ENCODE assay signal across 22 mouse cellular contexts in the genomic region with DNA sequence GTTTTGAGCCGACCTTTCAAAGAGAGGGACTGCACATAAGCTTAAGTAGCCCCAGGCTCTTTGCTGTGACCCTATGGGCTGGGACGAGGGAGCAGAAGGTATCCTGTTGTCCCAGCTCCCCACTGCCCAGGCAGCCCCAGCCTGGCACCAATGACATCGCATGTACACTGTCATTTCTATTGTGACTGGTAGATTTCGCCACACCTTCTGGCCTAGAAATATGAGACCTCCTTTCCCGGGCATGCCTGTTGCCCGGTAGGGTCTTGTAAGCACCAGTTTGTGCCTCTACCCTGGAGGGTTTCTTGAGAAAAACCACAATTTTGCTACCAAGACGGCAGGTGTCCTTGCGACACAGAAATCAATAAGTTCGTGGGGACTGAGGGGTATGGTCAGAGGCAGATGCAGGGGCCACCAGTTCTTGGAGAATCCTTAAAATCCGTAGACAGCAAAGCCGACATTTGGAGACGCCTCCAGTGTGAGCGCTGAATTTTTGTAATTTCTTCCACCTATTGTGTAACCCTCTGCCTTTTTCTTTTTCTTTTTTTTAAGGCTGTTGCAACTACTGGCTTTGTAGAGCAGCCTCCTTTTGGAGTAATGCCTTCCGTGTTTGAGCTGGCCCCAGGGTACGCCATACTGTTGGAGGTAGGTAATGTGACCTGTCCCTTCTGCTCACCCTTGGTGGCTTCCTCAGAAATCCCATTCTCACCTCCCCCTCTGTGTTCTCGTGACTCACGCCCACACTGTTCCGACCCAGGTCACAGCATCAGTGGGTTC. TPM values are rescaled to one million over a fixed set of nuclear protein-coding genes. Genes with fewer than 3 reads are reported as not detected.
"Had no signal": no experiment of that assay in that cellular context is flagged by ENCODE, and none has a peak within 500 bp of the region (broad histone marks: within the 10 kb centered on the region; RNA-seq: fewer than 3 reads in every experiment).

No protein-coding gene starts in this region.

- H3K4me1 ChIP-seq: limb, embryonic 13.5 days had no signal

- H3K27me3 ChIP-seq: limb, embryonic 13.5 days; neural tube, embryonic 15.5 days had no signal

- DNase-seq: kidney, postnatal 10 days; kidney, postnatal 4 days; lung, adult 18-20 months; lung, postnatal 36 days; midbrain, embryonic 14.5 days; right cerebral cortex, adult 18-20 months; right cerebral cortex, postnatal 25 days; thymus, postnatal 4 days had no signal

- H3K9ac ChIP-seq: limb, embryonic 13.5 days; liver, embryonic 14.5 days; neural tube, embryonic 15.5 days had no signal

- H3K9me3 ChIP-seq: limb, embryonic 13.5 days; neural tube, embryonic 15.5 days had no signal

- H3K27ac ChIP-seq: layer of hippocampus, adult 2 months; limb, embryonic 13.5 days; liver, embryonic 14.5 days; neural tube, embryonic 15.5 days; stomach, postnatal 0 days had no signal

- H3K4me2 ChIP-seq: limb, embryonic 13.5 days; neural tube, embryonic 15.5 days had no signal

- H3K4me3 ChIP-seq: layer of hippocampus, adult 2 months; limb, embryonic 13.5 days; myocyte; neural tube, embryonic 15.5 days had no signal

- H3K36me3 ChIP-seq: limb, embryonic 13.5 days; neural tube, embryonic 15.5 days had no signal

RNA-seq across cellular contexts. Expression of gene Dlec1, which starts 20.5 kb away (rescaled TPM):
- total RNA-seq: megakaryocyte-erythroid progenitor cell, adult 5-6 weeks had no signal

RNA-seq across cellular contexts. Expression of gene Plcd1, which starts 29.5 kb away (rescaled TPM):
- total RNA-seq: megakaryocyte-erythroid progenitor cell, adult 5-6 weeks had no signal

RNA-seq across cellular contexts. Expression of gene Acaa1b, which starts 34.1 kb away (rescaled TPM):
- total RNA-seq: megakaryocyte-erythroid progenitor cell, adult 5-6 weeks had no signal

RNA-seq across cellular contexts. Expression of gene Gm47289, which starts 36.2 kb away (rescaled TPM):
- total RNA-seq: layer of hippocampus, adult 2 months; layer of hippocampus, postnatal 10 days; left cerebral cortex, postnatal 36 days; liver, adult 2 months; megakaryocyte-erythroid progenitor cell, adult 5-6 weeks had no signal
- polyA plus RNA-seq: kidney, embryonic 14.5 days; limb, embryonic 13.5 days; liver, adult 2 months; liver, embryonic 14.5 days; lung, embryonic 16.5 days; midbrain, embryonic 14.5 days; myocyte; neural tube, embryonic 11.5 days; neural tube, embryonic 15.5 days; small intestine, adult 2 months; stomach, postnatal 0 days had no signal
